Mouse (Mus musculus) midbrain, embryonic 16.5 days (tissue): ENCODE results near the gene Gm28305. TPM values are rescaled to one million over a fixed set of nuclear protein-coding genes. Genes with fewer than 3 reads are reported as not detected.

Experiments used
- ATAC-seq: fragments of 200-750 bp; cut with Nextera tagmentation; 2 replicates; pipeline ENCODE4 v1.8.0; 2017; ENCODE audit warnings: moderate TSS enrichment
- H3K27ac ChIP-seq: fragments of 300-500 bp; sonication (generic); 2 replicates; pipeline ENCODE4 v1.5.1; 2014; ENCODE audit warnings: mild to moderate bottlenecking, low read length, mixed read lengths
- H3K27me3 ChIP-seq: fragments of 300-500 bp; sonication (generic); 2 replicates; pipeline ENCODE4 v1.6.1; 2014; ENCODE audit warnings: low read depth, low read length, mixed read lengths; ENCODE audit not compliant: control insufficient read depth, insufficient read depth
- H3K36me3 ChIP-seq: fragments of 300-500 bp; sonication (generic); 2 replicates; pipeline ENCODE4 v1.6.1; 2014; ENCODE audit warnings: mild to moderate bottlenecking, low read length, moderate library complexity, mixed read lengths; ENCODE audit not compliant: control insufficient read depth, insufficient read depth
- H3K4me1 ChIP-seq: fragments of 300-500 bp; sonication (generic); 2 replicates; pipeline ENCODE4 v1.6.1; 2014; ENCODE audit warnings: mild to moderate bottlenecking, low read length, mixed read lengths; ENCODE audit not compliant: control insufficient read depth, insufficient read depth
- H3K4me2 ChIP-seq: fragments of 300-500 bp; sonication (generic); 2 replicates; pipeline ENCODE4 v1.6.1; 2014; ENCODE audit warnings: mild to moderate bottlenecking, low read length, mixed read lengths
- H3K4me3 ChIP-seq: fragments of 300-500 bp; sonication (generic); 2 replicates; pipeline ENCODE4 v1.5.1; 2014; ENCODE audit warnings: low read depth, mild to moderate bottlenecking, low read length, moderate library complexity, mixed read lengths
- H3K9ac ChIP-seq: fragments of 300-500 bp; sonication (generic); 2 replicates; pipeline ENCODE4 v1.6.1; 2014; ENCODE audit warnings: low read depth, low read length, mixed read lengths
- H3K9me3 ChIP-seq: fragments of 300-500 bp; sonication (generic); replicated peaks from 2 replicates; pipeline ENCODE4 v1.6.1; 2014; ENCODE audit warnings: mild to moderate bottlenecking, low read length, mixed read lengths; ENCODE audit not compliant: control insufficient read depth, poor library complexity, severe bottlenecking
- WGBS: fragments of 180-500 bp; shearing (Covaris S2); extraction: QIAGEN DNeasy Blood & Tissue Kit; methylation state at CpG from one replicate; pipeline ENCODE4 v1.1.7; 2014; 5-methylcytosine and 5-hydroxymethylcytosine counted together
- polyA plus RNA-seq: library from polyadenylated mRNA; unstranded; fragments of >200 nt; fragmentation: Nextera tagmentation; extraction: Ambion mirVana; gene quantifications from 2 replicates; pipeline ENCODE4 v1.2.1, GENCODE M21; 2015

Gene Gm28305
- polyA plus RNA-seq, 1 experiment from 2014 or later = not detected

DNA sequence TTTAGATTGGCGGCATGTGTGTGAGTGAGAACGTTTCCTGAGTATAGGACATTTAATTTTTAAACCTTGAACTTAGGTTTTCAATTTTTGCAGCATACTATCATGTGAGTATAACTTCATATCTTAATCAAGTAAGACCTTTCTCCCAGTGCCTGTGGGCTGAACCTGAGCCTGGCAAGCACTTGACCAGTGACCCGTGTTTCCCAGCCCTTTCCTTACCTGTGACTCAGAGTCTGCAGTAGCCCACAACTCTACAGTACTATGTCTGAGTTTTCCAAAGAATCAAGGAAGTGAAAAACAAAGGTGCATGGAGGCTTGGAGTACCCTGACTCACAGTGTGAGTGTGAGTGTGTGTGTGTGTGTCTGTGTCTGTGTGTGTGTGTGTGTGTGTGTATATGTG is 39.6 kb downstream of the Gm28305 start:
- H3K4me3 ChIP-seq = no peak overlapping the region
- no peaks in the 10 kb centered on the region for H3K36me3 ChIP-seq
- H3K4me1 ChIP-seq = no peaks in the 10 kb centered on the region
- no peak for ATAC-seq
- no peaks in the 10 kb centered on the region for H3K9me3 ChIP-seq
- no peak overlapping the region for H3K4me2 ChIP-seq
- H3K27ac ChIP-seq = no peak overlapping the region
- H3K27me3 ChIP-seq = no peaks in the 10 kb centered on the region
- H3K9ac ChIP-seq = no peak overlapping the region
- WGBS = 76% methylated on average over 3 of the region's 3 CpGs

GRCm38 (mm10) chr9:104085730-104086429 is 45.4 kb downstream of the Gm28305 start:
- ATAC-seq = no peak
- Histone ChIP-seq H3K9me3 (no peaks in the 10 kb centered on the region), H3K9ac (no peak overlapping the region), H3K27ac (no peak overlapping the region), H3K4me1 (no peaks in the 10 kb centered on the region), H3K27me3 (no peaks in the 10 kb centered on the region), H3K4me2 (no peak overlapping the region), H3K36me3 (peaks cover 3% of the 10 kb centered on the region; the same call in 1 of the 2 replicates), H3K4me3 (no peak overlapping the region)
- WGBS = 77% methylated on average over 4 of the region's 4 CpGs

GRCm38 (mm10) chr9:104088555-104088954 is 48.1 kb downstream of the Gm28305 start:
- no peak overlapping the region for H3K9ac ChIP-seq
- H3K4me1 ChIP-seq = no peaks in the 10 kb centered on the region
- H3K4me2 ChIP-seq = no peak overlapping the region
- H3K36me3 ChIP-seq = peaks cover 3% of the 10 kb centered on the region; the same call in 1 of the 2 replicates
- ATAC-seq = no peak
- no peaks in the 10 kb centered on the region for H3K9me3 ChIP-seq
- no peak overlapping the region for H3K27ac ChIP-seq
- 52% methylated on average over 8 of the region's 8 CpGs for WGBS
- no peaks in the 10 kb centered on the region for H3K27me3 ChIP-seq
- no peak overlapping the region for H3K4me3 ChIP-seq

GRCm38 (mm10) chr9:104092945-104093344 is 52.5 kb downstream of the Gm28305 start:
- no peak overlapping the region for H3K9ac ChIP-seq
- H3K36me3 ChIP-seq = 0 out of 2 replicates have a peak, but pooled peaks cover 3% of the 10 kb centered on the region
- H3K27me3 ChIP-seq = no peaks in the 10 kb centered on the region
- H3K4me1 ChIP-seq = no peaks in the 10 kb centered on the region
- ATAC-seq = no peak
- no peak overlapping the region for H3K4me3 ChIP-seq
- WGBS = 96% methylated on average over 5 of the region's 5 CpGs
- no peaks in the 10 kb centered on the region for H3K9me3 ChIP-seq
- H3K4me2 ChIP-seq = no peak overlapping the region
- no peak overlapping the region for H3K27ac ChIP-seq

- no peaks in the 10 kb centered on the region; the same call in 1 of the 2 replicates for H3K4me1 ChIP-seq
These were observed 57.8 kb downstream of the Gm28305 start for GRCm38 (mm10) chr9:104098256-104098655.

GRCm38 (mm10) chr9:104099060-104099459 is 58.6 kb downstream of the Gm28305 start:
- WGBS = 93% methylated on average over 11 of the region's 11 CpGs

More at GRCm38 (mm10) chr9:104098256-104098655, 57.8 kb downstream of the Gm28305 start:
- no peaks in the 10 kb centered on the region for H3K27me3 ChIP-seq
- no peaks in the 10 kb centered on the region for H3K36me3 ChIP-seq
- 81% methylated on average over 5 of the region's 5 CpGs for WGBS
- ATAC-seq = no peak
- H3K27ac ChIP-seq = no peak overlapping the region
- H3K4me2 ChIP-seq = no peak overlapping the region
- H3K9me3 ChIP-seq = no peaks in the 10 kb centered on the region
- no peak overlapping the region for H3K9ac ChIP-seq
- H3K4me3 ChIP-seq = no peak overlapping the region

DNA sequence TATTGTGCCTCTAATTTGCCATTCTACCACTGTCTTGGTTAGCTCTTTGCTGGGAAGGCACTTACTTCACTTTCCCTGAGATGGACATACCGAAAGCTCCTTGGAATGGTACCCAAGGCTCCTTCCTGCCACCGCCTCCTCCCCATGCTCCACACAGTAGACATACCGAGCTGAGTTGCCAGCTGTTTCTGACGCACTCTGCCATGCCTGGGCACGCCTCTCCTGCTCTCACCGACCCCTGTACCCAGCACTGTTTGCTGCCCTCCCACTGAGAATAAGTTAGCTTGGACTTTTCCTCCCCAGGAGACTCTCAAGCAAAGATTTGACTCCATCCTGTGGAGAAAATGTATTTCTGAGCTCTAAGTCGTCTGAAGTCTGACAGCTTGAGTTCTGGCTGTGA is 60.4 kb downstream of the Gm28305 start:
- no peaks in the 10 kb centered on the region for H3K27me3 ChIP-seq
- WGBS = 49% methylated on average over 7 of the region's 7 CpGs
- no peaks in the 10 kb centered on the region for H3K36me3 ChIP-seq
- H3K4me1 ChIP-seq = no peaks in the 10 kb centered on the region; the same call in 1 of the 2 replicates
- ATAC-seq = no peak
- H3K9ac ChIP-seq = no peak overlapping the region
- H3K9me3 ChIP-seq = no peaks in the 10 kb centered on the region
- H3K4me2 ChIP-seq = no peak overlapping the region
- H3K27ac ChIP-seq = no peak overlapping the region
- H3K4me3 ChIP-seq = no peak overlapping the region

More at GRCm38 (mm10) chr9:104099060-104099459, 58.6 kb downstream of the Gm28305 start:
- no peak overlapping the region for H3K9ac ChIP-seq
- no peaks in the 10 kb centered on the region for H3K9me3 ChIP-seq
- H3K27me3 ChIP-seq = no peaks in the 10 kb centered on the region
- H3K36me3 ChIP-seq = no peaks in the 10 kb centered on the region
- H3K4me1 ChIP-seq = no peaks in the 10 kb centered on the region; the same call in 1 of the 2 replicates
- no peak for ATAC-seq
- H3K4me2 ChIP-seq = no peak overlapping the region
- no peak overlapping the region for H3K27ac ChIP-seq
- H3K4me3 ChIP-seq = no peak overlapping the region

DNA sequence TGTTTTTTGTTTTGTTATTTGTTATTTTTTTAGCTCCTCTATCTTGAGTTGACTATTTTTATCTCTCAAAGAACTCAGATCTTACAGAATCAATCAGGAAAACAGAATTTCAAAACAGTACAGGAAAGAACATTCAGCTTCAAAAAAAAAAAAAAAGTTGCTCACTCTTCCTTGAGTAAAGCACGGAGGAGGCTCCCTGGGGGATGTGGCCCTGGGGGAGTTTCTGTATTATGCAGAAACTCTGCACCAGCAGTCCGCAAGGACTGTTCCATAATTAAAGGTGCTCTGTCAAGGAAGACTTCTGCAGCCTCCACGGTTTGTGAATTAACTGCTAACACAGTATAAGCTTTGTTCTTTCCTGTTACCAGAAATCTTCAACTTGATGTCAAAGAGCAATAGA is 61.0 kb downstream of the Gm28305 start:
- Histone ChIP-seq H3K27me3 (no peaks in the 10 kb centered on the region), H3K36me3 (no peaks in the 10 kb centered on the region), H3K27ac (no peak overlapping the region), H3K9me3 (no peaks in the 10 kb centered on the region), H3K4me3 (no peak overlapping the region), H3K9ac (no peak overlapping the region), H3K4me1 (no peaks in the 10 kb centered on the region; the same call in 1 of the 2 replicates), H3K4me2 (no peak overlapping the region)
- ATAC-seq = no peak
- 28% methylated on average over 3 of the region's 3 CpGs for WGBS

GRCm38 (mm10) chr9:104102301-104102700 is 61.8 kb downstream of the Gm28305 start:
- Histone ChIP-seq H3K4me3 (no peak overlapping the region), H3K27me3 (no peaks in the 10 kb centered on the region), H3K4me2 (no peak overlapping the region), H3K9ac (no peak overlapping the region), H3K4me1 (no peaks in the 10 kb centered on the region; the same call in 1 of the 2 replicates), H3K36me3 (no peaks in the 10 kb centered on the region), H3K9me3 (no peaks in the 10 kb centered on the region), H3K27ac (no peak overlapping the region)
- 35% methylated on average over 6 of the region's 6 CpGs for WGBS
- ATAC-seq = no peak
